Mouse (Mus musculus): ENCODE measurements around the gene D430019H16Rik. TPM values are rescaled to one million over a fixed set of nuclear protein-coding genes. Genes with fewer than 3 reads are reported as not detected.

The D430019H16Rik gene
- polyA plus RNA-seq, 1 experiment, result not detected

DNA sequence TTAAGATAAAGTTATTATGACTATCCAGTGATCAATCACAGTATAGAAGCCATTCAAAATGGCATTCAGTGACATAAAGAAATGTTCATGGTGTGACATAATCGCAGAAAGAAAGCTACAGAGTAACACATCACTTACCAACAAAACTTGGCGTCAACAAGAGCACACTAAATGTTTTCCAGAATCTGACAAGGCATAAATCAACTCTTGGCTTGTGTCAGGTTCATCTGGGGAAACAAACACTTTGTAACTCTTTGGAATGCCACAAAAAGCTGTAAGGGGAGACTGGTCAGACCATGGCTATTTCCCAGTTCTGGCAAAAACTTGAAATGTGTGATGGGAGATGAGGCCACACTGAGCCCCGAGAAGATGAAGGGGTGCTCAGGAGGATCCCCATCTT is 72.5 kb downstream of the D430019H16Rik start:
- H3K9me3 ChIP-seq (ENCODE audit: control insufficient read depth, low read length), result peaks cover 5% of the 10 kb centered on the region; the same call in 1 of the 2 replicates

GRCm38 (mm10) chr12:105526829-105527228 is 73.2 kb downstream of the D430019H16Rik start:
- Histone ChIP-seq H3K36me3 (ENCODE audit: control insufficient read depth) (no peaks in the 10 kb centered on the region), H3K27me3 (ENCODE audit: control insufficient read depth) (no peaks in the 10 kb centered on the region), H3K9me3 (ENCODE audit: control insufficient read depth, low read length) (peaks cover 5% of the 10 kb centered on the region; the same call in 1 of the 2 replicates), H3K4me1 (ENCODE audit: control insufficient read depth) (no peaks in the 10 kb centered on the region), H3K4me3 (replicated peaks) (no peak overlapping the region)
- TF ChIP-seq TAL1 (IDR thresholded peaks at IDR 0.05; ENCODE audit: low read length) (no peak), GATA1 (IDR thresholded peaks at IDR 0.05; ENCODE audit: low read length) (no peak)

More for the DNA sequence above, 72.5 kb downstream of the D430019H16Rik start:
- H3K36me3 ChIP-seq (ENCODE audit: control insufficient read depth), result no peaks in the 10 kb centered on the region
- no peaks in the 10 kb centered on the region for H3K27me3 ChIP-seq (ENCODE audit: control insufficient read depth)
- H3K4me1 ChIP-seq (ENCODE audit: control insufficient read depth), result no peaks in the 10 kb centered on the region
- no peak for TF ChIP-seq GATA1 (IDR thresholded peaks at IDR 0.05; ENCODE audit: low read length)
- TF ChIP-seq TAL1 (IDR thresholded peaks at IDR 0.05; ENCODE audit: low read length), result no peak
- H3K4me3 ChIP-seq (replicated peaks), result no peak overlapping the region

DNA sequence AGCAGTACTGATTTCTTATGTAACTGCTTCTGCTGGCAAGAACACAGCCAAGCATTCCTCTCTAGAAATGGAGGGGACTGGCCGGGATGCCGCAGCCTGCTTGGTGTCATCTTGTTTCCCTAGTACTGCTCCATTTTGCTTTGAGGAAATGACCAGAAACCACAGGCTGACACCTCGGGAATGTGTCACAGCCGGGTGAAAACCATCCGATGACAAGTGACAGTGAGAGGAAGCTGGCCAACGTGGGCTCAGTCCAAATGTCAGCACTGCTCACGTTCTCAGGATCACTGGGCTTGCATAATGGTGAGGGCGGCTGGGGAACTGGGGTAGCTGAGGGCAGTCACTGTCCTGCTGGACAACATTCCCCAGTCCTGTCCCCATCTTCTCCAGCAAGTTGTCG is 75.9 kb downstream of the D430019H16Rik start:
- TF ChIP-seq TAL1 (IDR thresholded peaks at IDR 0.05; ENCODE audit: low read length) (no peak), GATA1 (IDR thresholded peaks at IDR 0.05; ENCODE audit: low read length) (no peak)
- Histone ChIP-seq H3K9me3 (ENCODE audit: control insufficient read depth, low read length) (no peaks in the 10 kb centered on the region), H3K27me3 (ENCODE audit: control insufficient read depth) (no peaks in the 10 kb centered on the region), H3K4me1 (ENCODE audit: control insufficient read depth) (no peaks in the 10 kb centered on the region), H3K36me3 (ENCODE audit: control insufficient read depth) (no peaks in the 10 kb centered on the region), H3K4me3 (replicated peaks) (no peak overlapping the region)

DNA sequence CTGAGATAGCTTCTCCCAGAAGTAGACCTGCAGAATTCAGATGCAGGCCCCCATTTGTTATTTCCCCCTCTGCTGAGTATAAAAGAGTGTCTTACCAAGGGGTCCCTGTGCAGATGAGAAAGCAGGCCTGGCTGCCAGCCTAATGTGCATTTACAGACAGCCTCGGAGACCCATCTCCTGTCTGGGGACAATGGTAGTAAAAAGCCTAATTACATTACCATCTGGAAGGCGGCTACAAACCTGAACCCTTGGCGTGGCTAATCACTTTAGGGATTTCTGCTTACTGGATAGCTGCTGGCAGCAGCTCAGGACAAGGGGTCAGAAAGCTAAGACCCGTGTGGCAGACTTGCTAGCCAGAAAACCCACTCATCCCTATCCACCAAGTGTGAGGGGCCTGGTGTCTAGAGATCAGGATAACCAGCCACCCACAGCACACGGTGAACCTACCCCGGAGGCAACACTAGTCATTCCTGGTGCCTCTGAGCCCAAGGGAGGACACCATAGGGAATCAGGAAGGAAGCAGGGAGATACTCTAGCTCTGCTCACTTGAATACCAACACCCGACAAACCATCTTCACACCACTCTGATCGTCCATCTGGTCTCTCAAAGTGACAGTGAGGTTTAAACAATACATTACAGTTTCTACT is 78.2 kb downstream of the D430019H16Rik start:
- Histone ChIP-seq H3K27me3 (ENCODE audit: control insufficient read depth) (no peaks in the 10 kb centered on the region), H3K36me3 (ENCODE audit: control insufficient read depth) (no peaks in the 10 kb centered on the region), H3K4me3 (replicated peaks) (no peak overlapping the region), H3K9me3 (ENCODE audit: control insufficient read depth, low read length) (no peaks in the 10 kb centered on the region), H3K4me1 (ENCODE audit: control insufficient read depth) (no peaks in the 10 kb centered on the region)
- no peak for TF ChIP-seq TAL1 (IDR thresholded peaks at IDR 0.05; ENCODE audit: low read length)
- TF ChIP-seq GATA1 (IDR thresholded peaks at IDR 0.05; ENCODE audit: low read length), result no peak

GRCm38 (mm10) chr12:105534842-105535241 is 81.2 kb downstream of the D430019H16Rik start:
- Histone ChIP-seq H3K36me3 (ENCODE audit: control insufficient read depth) (no peaks in the 10 kb centered on the region), H3K4me3 (replicated peaks) (no peak overlapping the region), H3K27me3 (ENCODE audit: control insufficient read depth) (no peaks in the 10 kb centered on the region), H3K4me1 (ENCODE audit: control insufficient read depth) (no peaks in the 10 kb centered on the region), H3K9me3 (ENCODE audit: control insufficient read depth, low read length) (peaks cover 7% of the 10 kb centered on the region)
- TF ChIP-seq TAL1 (IDR thresholded peaks at IDR 0.05; ENCODE audit: low read length) (no peak), GATA1 (IDR thresholded peaks at IDR 0.05; ENCODE audit: low read length) (no peak)

- Histone ChIP-seq H3K36me3 (ENCODE audit: control insufficient read depth) (no peaks in the 10 kb centered on the region), H3K4me1 (ENCODE audit: control insufficient read depth) (no peaks in the 10 kb centered on the region), H3K4me3 (replicated peaks) (no peak overlapping the region), H3K9me3 (ENCODE audit: control insufficient read depth, low read length) (peaks cover 7% of the 10 kb centered on the region), H3K27me3 (ENCODE audit: control insufficient read depth) (no peaks in the 10 kb centered on the region)
- TF ChIP-seq GATA1 (IDR thresholded peaks at IDR 0.05; ENCODE audit: low read length) (no peak), TAL1 (IDR thresholded peaks at IDR 0.05; ENCODE audit: low read length) (no peak)
These were observed 82.5 kb downstream of the D430019H16Rik start for GRCm38 (mm10) chr12:105535968-105536760.

GRCm38 (mm10) chr12:105537162-105537561 is 83.5 kb downstream of the D430019H16Rik start:
- H3K9me3 ChIP-seq (ENCODE audit: control insufficient read depth, low read length), result peaks cover 7% of the 10 kb centered on the region
- H3K4me1 ChIP-seq (ENCODE audit: control insufficient read depth), result no peaks in the 10 kb centered on the region
- no peak for TF ChIP-seq TAL1 (IDR thresholded peaks at IDR 0.05; ENCODE audit: low read length)
- TF ChIP-seq GATA1 (IDR thresholded peaks at IDR 0.05; ENCODE audit: low read length), result no peak
- no peaks in the 10 kb centered on the region for H3K27me3 ChIP-seq (ENCODE audit: control insufficient read depth)
- no peaks in the 10 kb centered on the region for H3K36me3 ChIP-seq (ENCODE audit: control insufficient read depth)
- no peak overlapping the region for H3K4me3 ChIP-seq (replicated peaks)

GRCm38 (mm10) chr12:105539649-105540048 is 86.0 kb downstream of the D430019H16Rik start:
- Histone ChIP-seq H3K36me3 (ENCODE audit: control insufficient read depth) (no peaks in the 10 kb centered on the region), H3K9me3 (ENCODE audit: control insufficient read depth, low read length) (peaks cover 7% of the 10 kb centered on the region), H3K4me3 (replicated peaks) (no peak overlapping the region), H3K4me1 (ENCODE audit: control insufficient read depth) (no peaks in the 10 kb centered on the region), H3K27me3 (ENCODE audit: control insufficient read depth) (no peaks in the 10 kb centered on the region)
- TF ChIP-seq TAL1 (IDR thresholded peaks at IDR 0.05; ENCODE audit: low read length) (no peak), GATA1 (IDR thresholded peaks at IDR 0.05; ENCODE audit: low read length) (no peak)

GRCm38 (mm10) chr12:105541590-105542402 is 88.1 kb downstream of the D430019H16Rik start:
- Histone ChIP-seq H3K27me3 (ENCODE audit: control insufficient read depth) (no peaks in the 10 kb centered on the region), H3K9me3 (ENCODE audit: control insufficient read depth, low read length) (peaks cover 7% of the 10 kb centered on the region), H3K4me3 (replicated peaks) (no peak overlapping the region), H3K4me1 (ENCODE audit: control insufficient read depth) (no peaks in the 10 kb centered on the region), H3K36me3 (ENCODE audit: control insufficient read depth) (no peaks in the 10 kb centered on the region)
- TF ChIP-seq GATA1 (IDR thresholded peaks at IDR 0.05; ENCODE audit: low read length) (no peak), TAL1 (IDR thresholded peaks at IDR 0.05; ENCODE audit: low read length) (no peak)

Data from erythroblast, embryonic 14.5 days (primary cell).